Mouse (Mus musculus): ENCODE results near the gene Kiz. TPM values are rescaled to one million over a fixed set of nuclear protein-coding genes. Genes with fewer than 3 reads are reported as not detected.

The Kiz gene
- polyA plus RNA-seq (2014; fragmentation: Nextera tagmentation; extraction: Ambion mirVana) = 29.5 and 30.8 TPM in 2 replicates

- under 1% methylated on average over 31 of the region's 32 CpGs for WGBS
- Histone ChIP-seq H3K9ac (replicated peaks; ENCODE audit: low read depth, low read length) (peak within 1 kb of the TSS; percentile 60), H3K36me3 (ENCODE audit: control insufficient read depth, insufficient read depth, low read length) (no peaks in the 10 kb centered on the region), H3K4me1 (ENCODE audit: control insufficient read depth, insufficient read depth, low read length) (no peaks in the 10 kb centered on the region), H3K4me2 (replicated peaks; ENCODE audit: low read depth, low read length) (peak within 1 kb of the TSS; percentile 60), H3K27ac (ENCODE audit: low read length) (peak within 1 kb of the TSS; percentile 36; the same call in 1 of the 2 replicates), H3K9me3 (ENCODE audit: control insufficient read depth, low read depth, low read length) (no peaks in the 10 kb centered on the region), H3K27me3 (ENCODE audit: control insufficient read depth, insufficient read depth, low read length) (no peaks in the 10 kb centered on the region), H3K4me3 (ENCODE audit: low read depth, low read length) (peak within 1 kb of the TSS; percentile 79)
- peak; percentile 99 for ATAC-seq (ENCODE audit: insufficient number of reproducible peaks, insufficient read depth, low FRiP score, low read depth)
These were observed at the start of gene Kiz for GRCm38 (mm10) chr2:146855599-146856039. Gene Kiz (plus strand): TSS chr2:146855864.

- H3K36me3 ChIP-seq (ENCODE audit: control insufficient read depth, insufficient read depth, low read length) = no peaks in the 10 kb centered on the region
- no peaks in the 10 kb centered on the region for H3K9me3 ChIP-seq (ENCODE audit: control insufficient read depth, low read depth, low read length)
- no peak overlapping the region for H3K9ac ChIP-seq (replicated peaks; ENCODE audit: low read depth, low read length)
- WGBS = 88% methylated on average over 7 of the region's 7 CpGs
- no peak overlapping the region for H3K27ac ChIP-seq (ENCODE audit: low read length)
- H3K4me3 ChIP-seq (ENCODE audit: low read depth, low read length) = no peak overlapping the region
- H3K4me2 ChIP-seq (replicated peaks; ENCODE audit: low read depth, low read length) = no peak overlapping the region
- ATAC-seq (ENCODE audit: insufficient number of reproducible peaks, insufficient read depth, low FRiP score, low read depth) = no peak
- H3K4me1 ChIP-seq (ENCODE audit: control insufficient read depth, insufficient read depth, low read length) = no peaks in the 10 kb centered on the region
- no peaks in the 10 kb centered on the region for H3K27me3 ChIP-seq (ENCODE audit: control insufficient read depth, insufficient read depth, low read length)
These were observed 45.9 kb upstream of the Kiz start for GRCm38 (mm10) chr2:146809706-146810256.

- no peak overlapping the region for H3K9ac ChIP-seq (replicated peaks; ENCODE audit: low read depth, low read length)
- H3K36me3 ChIP-seq (ENCODE audit: control insufficient read depth, insufficient read depth, low read length) = no peaks in the 10 kb centered on the region
- H3K27me3 ChIP-seq (ENCODE audit: control insufficient read depth, insufficient read depth, low read length) = no peaks in the 10 kb centered on the region
- 35% methylated on average over 13 of the region's 13 CpGs for WGBS
- no peaks in the 10 kb centered on the region for H3K9me3 ChIP-seq (ENCODE audit: control insufficient read depth, low read depth, low read length)
- no peak overlapping the region for H3K27ac ChIP-seq (ENCODE audit: low read length)
- H3K4me2 ChIP-seq (replicated peaks; ENCODE audit: low read depth, low read length) = peak overlapping the region; percentile 29
- no peak; the same call in 1 of the 2 replicates for ATAC-seq (ENCODE audit: insufficient number of reproducible peaks, insufficient read depth, low FRiP score, low read depth)
- H3K4me3 ChIP-seq (ENCODE audit: low read depth, low read length) = no peak overlapping the region; the same call in 1 of the 2 replicates
- H3K4me1 ChIP-seq (ENCODE audit: control insufficient read depth, insufficient read depth, low read length) = no peaks in the 10 kb centered on the region
These were observed 45.0 kb upstream of the Kiz start for GRCm38 (mm10) chr2:146810695-146811094.

GRCm38 (mm10) chr2:146814978-146815377 is 40.7 kb upstream of the Kiz start:
- H3K27ac ChIP-seq (ENCODE audit: low read length) = no peak overlapping the region
- WGBS = 73% methylated on average over 7 of the region's 7 CpGs

GRCm38 (mm10) chr2:146819065-146819464 is 36.6 kb upstream of the Kiz start:
- Histone ChIP-seq H3K27me3 (ENCODE audit: control insufficient read depth, insufficient read depth, low read length) (no peaks in the 10 kb centered on the region), H3K27ac (ENCODE audit: low read length) (no peak overlapping the region), H3K4me2 (replicated peaks; ENCODE audit: low read depth, low read length) (no peak overlapping the region), H3K9me3 (ENCODE audit: control insufficient read depth, low read depth, low read length) (no peaks in the 10 kb centered on the region), H3K36me3 (ENCODE audit: control insufficient read depth, insufficient read depth, low read length) (no peaks in the 10 kb centered on the region), H3K9ac (replicated peaks; ENCODE audit: low read depth, low read length) (no peak overlapping the region), H3K4me1 (ENCODE audit: control insufficient read depth, insufficient read depth, low read length) (no peaks in the 10 kb centered on the region), H3K4me3 (ENCODE audit: low read depth, low read length) (no peak overlapping the region)
- 83% methylated on average over 4 of the region's 4 CpGs for WGBS
- ATAC-seq (ENCODE audit: insufficient number of reproducible peaks, insufficient read depth, low FRiP score, low read depth) = no peak

More at GRCm38 (mm10) chr2:146814978-146815377, 40.7 kb upstream of the Kiz start:
- no peak overlapping the region for H3K4me3 ChIP-seq (ENCODE audit: low read depth, low read length)
- H3K9ac ChIP-seq (replicated peaks; ENCODE audit: low read depth, low read length) = no peak overlapping the region
- H3K27me3 ChIP-seq (ENCODE audit: control insufficient read depth, insufficient read depth, low read length) = no peaks in the 10 kb centered on the region
- ATAC-seq (ENCODE audit: insufficient number of reproducible peaks, insufficient read depth, low FRiP score, low read depth) = no peak
- no peaks in the 10 kb centered on the region for H3K9me3 ChIP-seq (ENCODE audit: control insufficient read depth, low read depth, low read length)
- H3K36me3 ChIP-seq (ENCODE audit: control insufficient read depth, insufficient read depth, low read length) = no peaks in the 10 kb centered on the region
- no peak overlapping the region for H3K4me2 ChIP-seq (replicated peaks; ENCODE audit: low read depth, low read length)
- no peaks in the 10 kb centered on the region for H3K4me1 ChIP-seq (ENCODE audit: control insufficient read depth, insufficient read depth, low read length)

- H3K4me3 ChIP-seq (ENCODE audit: low read depth, low read length) = no peak overlapping the region
- H3K27ac ChIP-seq (ENCODE audit: low read length) = no peak overlapping the region
- no peaks in the 10 kb centered on the region for H3K36me3 ChIP-seq (ENCODE audit: control insufficient read depth, insufficient read depth, low read length)
- no peaks in the 10 kb centered on the region for H3K4me1 ChIP-seq (ENCODE audit: control insufficient read depth, insufficient read depth, low read length)
- H3K9me3 ChIP-seq (ENCODE audit: control insufficient read depth, low read depth, low read length) = no peaks in the 10 kb centered on the region
- no peak for ATAC-seq (ENCODE audit: insufficient number of reproducible peaks, insufficient read depth, low FRiP score, low read depth)
- WGBS = 61% methylated on average over 11 of the region's 11 CpGs
- peaks cover 5% of the 10 kb centered on the region; the same call in 1 of the 2 replicates for H3K27me3 ChIP-seq (ENCODE audit: control insufficient read depth, insufficient read depth, low read length)
- no peak overlapping the region for H3K4me2 ChIP-seq (replicated peaks; ENCODE audit: low read depth, low read length)
- H3K9ac ChIP-seq (replicated peaks; ENCODE audit: low read depth, low read length) = no peak overlapping the region
These were observed 32.1 kb upstream of the Kiz start for GRCm38 (mm10) chr2:146823483-146823951.

GRCm38 (mm10) chr2:146824043-146824442 is 31.6 kb upstream of the Kiz start:
- no peaks in the 10 kb centered on the region for H3K4me1 ChIP-seq (ENCODE audit: control insufficient read depth, insufficient read depth, low read length)
- WGBS = 69% methylated on average over 8 of the region's 8 CpGs
- H3K36me3 ChIP-seq (ENCODE audit: control insufficient read depth, insufficient read depth, low read length) = no peaks in the 10 kb centered on the region
- H3K27me3 ChIP-seq (ENCODE audit: control insufficient read depth, insufficient read depth, low read length) = peaks cover 5% of the 10 kb centered on the region; the same call in 1 of the 2 replicates
- H3K4me2 ChIP-seq (replicated peaks; ENCODE audit: low read depth, low read length) = no peak overlapping the region
- no peak overlapping the region for H3K27ac ChIP-seq (ENCODE audit: low read length)
- no peaks in the 10 kb centered on the region for H3K9me3 ChIP-seq (ENCODE audit: control insufficient read depth, low read depth, low read length)
- no peak for ATAC-seq (ENCODE audit: insufficient number of reproducible peaks, insufficient read depth, low FRiP score, low read depth)
- H3K4me3 ChIP-seq (ENCODE audit: low read depth, low read length) = no peak overlapping the region
- no peak overlapping the region for H3K9ac ChIP-seq (replicated peaks; ENCODE audit: low read depth, low read length)

- peaks cover 24% of the 10 kb centered on the region for H3K27me3 ChIP-seq (ENCODE audit: control insufficient read depth, insufficient read depth, low read length)
- H3K9ac ChIP-seq (replicated peaks; ENCODE audit: low read depth, low read length) = no peak overlapping the region
- no peak overlapping the region for H3K27ac ChIP-seq (ENCODE audit: low read length)
- H3K4me3 ChIP-seq (ENCODE audit: low read depth, low read length) = no peak overlapping the region
- no peaks in the 10 kb centered on the region for H3K9me3 ChIP-seq (ENCODE audit: control insufficient read depth, low read depth, low read length)
- 74% methylated on average over 4 of the region's 4 CpGs for WGBS
- no peak for ATAC-seq (ENCODE audit: insufficient number of reproducible peaks, insufficient read depth, low FRiP score, low read depth)
- no peaks in the 10 kb centered on the region for H3K4me1 ChIP-seq (ENCODE audit: control insufficient read depth, insufficient read depth, low read length)
- H3K4me2 ChIP-seq (replicated peaks; ENCODE audit: low read depth, low read length) = no peak overlapping the region
- H3K36me3 ChIP-seq (ENCODE audit: control insufficient read depth, insufficient read depth, low read length) = no peaks in the 10 kb centered on the region
These were observed 27.7 kb upstream of the Kiz start for GRCm38 (mm10) chr2:146828006-146828405.
